Mouse (Mus musculus) CH12.LX (cell line): ENCODE measurements around the gene Slc25a45. TPM values are rescaled to one million over a fixed set of nuclear protein-coding genes. Genes with fewer than 3 reads are reported as not detected.

Source experiments
- DNase-seq: peaks from one replicate; pipeline ENCODE4 v3.0.0-alpha.2; 2013; ENCODE audit errors: extremely low read depth
- H3K27ac ChIP-seq: 2 replicates; pipeline ENCODE4 v1.5.1; 2012; ENCODE audit warnings: low read depth, mild to moderate bottlenecking, control low read depth, moderate library complexity; ENCODE audit not compliant: insufficient read depth
- H3K27me3 ChIP-seq: replicated peaks from 2 replicates; pipeline ENCODE3; 2012; ENCODE audit warnings: inconsistent platforms
- H3K36me3 ChIP-seq, 2 experiments: replicated peaks in 1 of 2; 2 replicates each; pipeline versions ENCODE3 to v1.6.1; 2012; ENCODE audit warnings: inconsistent platforms in 1 of 2, low read length in 1 of 2, mild to moderate bottlenecking in 1 of 2, mixed read lengths in 1 of 2, moderate library complexity in 1 of 2; ENCODE audit not compliant: control insufficient read depth in 1 of 2, insufficient read depth in 1 of 2
- H3K4me1 ChIP-seq, 2 experiments: 2 replicates each; pipeline ENCODE4 v1.6.1; 2012; ENCODE audit warnings: inconsistent platforms in 1 of 2, moderate library complexity in 1 of 2; ENCODE audit not compliant: insufficient read depth in 2 of 2, control insufficient read depth in 1 of 2
- H3K4me2 ChIP-seq: 2 replicates; pipeline ENCODE4 v1.6.1; 2012; ENCODE audit warnings: low read depth, mild to moderate bottlenecking, control low read depth; ENCODE audit not compliant: poor library complexity, insufficient read depth, severe bottlenecking
- H3K4me3 ChIP-seq, 3 experiments: fragments of 150-350 bp in 1 of 3; sonication (generic) in 1 of 3; replicated peaks in 1 of 3; 2 replicates each; pipeline versions ENCODE3 to v1.5.1; 2011 to 2012; ENCODE audit warnings: low read depth in 2 of 3, low read length in 2 of 3, mild to moderate bottlenecking in 2 of 3, moderate library complexity in 2 of 3, control low read depth in 1 of 3, improper control_type of control experiment in 1 of 3, inconsistent platforms in 1 of 3, mixed read lengths in 1 of 3; ENCODE audit not compliant: poor library complexity in 1 of 3
- H3K79me2 ChIP-seq: replicated peaks from 2 replicates; pipeline ENCODE4 v1.6.1; 2012; ENCODE audit warnings: mild to moderate bottlenecking, moderate library complexity; ENCODE audit not compliant: control insufficient read depth, poor library complexity, insufficient read depth, severe bottlenecking; ENCODE audit errors: extremely low read depth
- H3K9ac ChIP-seq: 2 replicates; pipeline ENCODE4 v1.6.1; 2012; ENCODE audit warnings: low read depth, mild to moderate bottlenecking, control low read depth, moderate library complexity; ENCODE audit not compliant: insufficient read depth
- H3K9me3 ChIP-seq: replicated peaks from 2 replicates; pipeline ENCODE3; 2012; ENCODE audit warnings: low read length, inconsistent platforms, mixed read lengths
- CHD1 ChIP-seq: IDR thresholded peaks from 2 replicates; pipeline ENCODE4 v1.6.1; 2012; ENCODE audit warnings: low read depth, low read length, improper control_type of control experiment, inconsistent platforms
- CTCF ChIP-seq, 2 experiments: IDR thresholded peaks in 1 of 2; conservative IDR thresholded peaks in 1 of 2; 2 replicates each; pipeline ENCODE4 v1.5.1; 2011 to 2012; ENCODE audit warnings: low read depth in 2 of 2, low read length in 2 of 2, improper control_type of control experiment in 1 of 2, inconsistent platforms in 1 of 2, mild to moderate bottlenecking in 1 of 2, moderate library complexity in 1 of 2
- IRF4 ChIP-seq: IDR thresholded peaks from 2 replicates; pipeline ENCODE4 v1.6.1; 2014; ENCODE audit warnings: low read depth, mild to moderate bottlenecking, inconsistent platforms, low read length, improper control_type of control experiment
- JUN ChIP-seq: IDR thresholded peaks from 2 replicates; pipeline ENCODE4 v1.6.1; 2011; ENCODE audit warnings: low read depth, mild to moderate bottlenecking, low read length, improper control_type of control experiment, moderate library complexity; ENCODE audit not compliant: insufficient read depth
- KAT2A ChIP-seq: IDR thresholded peaks from 2 replicates; pipeline ENCODE4 v1.6.1; 2012; ENCODE audit warnings: low read length, improper control_type of control experiment, inconsistent platforms; ENCODE audit not compliant: insufficient replicate concordance
- MAFK ChIP-seq: IDR thresholded peaks from 2 replicates; pipeline ENCODE4 v1.6.1; 2011; ENCODE audit warnings: low read length, improper control_type of control experiment; ENCODE audit not compliant: insufficient replicate concordance
- MEF2A ChIP-seq: IDR thresholded peaks from 2 replicates; pipeline ENCODE4 v1.6.1; 2014; ENCODE audit warnings: low read depth, mild to moderate bottlenecking, inconsistent platforms, low read length, improper control_type of control experiment, borderline replicate concordance
- POLR2AphosphoS2 ChIP-seq: IDR thresholded peaks from 2 replicates; pipeline ENCODE4 v1.6.1; 2011; ENCODE audit warnings: low read depth, low read length, improper control_type of control experiment
- dilution Hi-C: fragments of 300-500 bp; cut with MboI; formaldehyde crosslinking; loops from 2 replicates; pipeline ENCODE4 v1.14.3; 2020; ENCODE audit warnings: low sequenced_read_pairs; ENCODE audit not compliant: extremely low pct_unique_long_range_greater_than_20kb, extremely low pct_ligation_motif_present
- in situ Hi-C: fragments of 300-500 bp; cut with MboI; formaldehyde crosslinking; loops from 3 replicates; pipeline ENCODE4 v1.14.3; 2019; ENCODE audit warnings: low sequenced_read_pairs, low pct_ligation_motif_present, low pct_unique_long_range_greater_than_20kb, mixed read lengths
- polyA plus RNA-seq: library from polyadenylated mRNA; unstranded; fragments of >175 nt; gene quantifications from 2 replicates; pipeline ENCODE4 v1.2.1, GENCODE M21; 2012; ENCODE audit warnings: low read depth; ENCODE audit not compliant: insufficient read length
- total RNA-seq, 2 experiments: library from RNA; depleted of rRNA; stranded (reverse); fragments of 300-350 nt in 1 of 2; fragments of >200 nt in 1 of 2; gene quantifications; 2 replicates each; pipeline ENCODE4 v1.2.3; 2012 to 2014

Slc25a45 gene
- total and polyA plus RNA-seq, 3 experiments: 22.7 to 33.0 (median 23.1) TPM

DNA sequence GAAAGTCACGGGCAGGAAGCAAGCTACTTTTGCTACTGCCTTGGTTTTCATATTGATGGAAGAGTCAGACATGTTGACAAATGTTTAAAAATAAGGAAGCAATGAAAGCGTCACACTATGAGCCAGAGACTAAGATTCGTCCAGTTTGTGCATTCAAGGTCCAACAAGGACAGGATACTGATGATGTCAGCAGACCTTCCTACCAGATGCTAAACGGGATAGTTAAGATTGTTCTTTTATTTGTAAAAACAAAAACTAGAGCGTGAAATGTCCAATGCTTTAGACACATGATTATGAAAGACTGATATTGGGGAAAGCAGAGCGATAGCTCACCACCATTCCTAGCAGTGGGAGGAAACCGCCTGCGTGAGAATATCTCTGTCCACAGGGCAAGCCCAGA lies 40.0 kb upstream of the Slc25a45 start:
- TF ChIP-seq MAFK (0 out of 2 replicates have a peak, but pooled peaks have one; percentile 25), CHD1 (peak; percentile 25; the same call in 1 of the 2 replicates), JUN (no peak), KAT2A (no peak)
- Histone ChIP-seq H3K27me3 (no peaks in the 10 kb centered on the region), H3K27ac (no peak overlapping the region), H3K36me3 (peaks cover 0 to 22% of the 10 kb centered on the region in 2 experiments), H3K4me2 (no peak overlapping the region), H3K79me2 (peaks cover 19% of the 10 kb centered on the region), H3K9ac (peak overlapping the region; percentile 21; the same call in 1 of the 2 replicates), H3K4me1 (peaks cover 32 to 90% of the 10 kb centered on the region in 2 experiments), H3K9me3 (no peaks in the 10 kb centered on the region), H3K4me3 (no peak overlapping the region)
- no peak for DNase-seq
- in situ Hi-C loops: no loop called here
- dilution Hi-C loops: no loop called here

DNA sequence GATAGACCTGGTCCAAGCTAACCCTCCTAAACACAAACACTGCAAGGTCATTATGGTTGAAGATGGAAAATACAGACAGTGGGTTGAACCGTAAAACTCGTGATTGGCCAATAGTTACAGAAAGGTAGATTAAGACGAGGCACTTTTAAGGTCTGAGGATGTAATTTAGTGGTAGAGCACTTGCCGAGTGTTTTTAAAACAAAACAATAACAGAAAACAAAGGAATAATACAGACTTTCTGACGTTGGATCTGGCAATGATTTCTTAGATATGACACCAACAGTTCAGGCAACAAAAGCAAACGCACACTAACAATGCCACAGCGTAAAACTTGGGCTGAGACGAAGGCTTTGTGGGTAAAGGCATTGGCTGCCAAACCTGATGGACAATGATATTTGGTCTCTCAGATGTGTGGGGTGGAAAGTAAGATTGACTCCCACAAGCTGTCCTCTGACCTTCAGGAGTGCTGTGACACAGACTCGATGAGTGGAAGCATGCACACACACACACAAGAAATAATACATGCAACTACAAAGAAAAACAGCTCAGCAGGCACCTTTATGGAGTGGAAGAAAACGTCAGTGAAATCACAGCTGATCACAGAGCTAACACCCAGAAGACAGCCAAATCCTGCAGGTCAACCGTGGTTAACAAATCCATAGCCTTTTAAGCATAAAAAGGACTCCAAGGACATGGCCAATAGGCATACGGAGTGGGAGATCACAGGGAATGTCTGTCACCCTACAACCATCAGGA lies 39.3 kb upstream of the Slc25a45 start:
- dilution Hi-C loops: no loop called here
- in situ Hi-C loops: no loop called here
- Histone ChIP-seq H3K79me2 (peaks cover 26% of the 10 kb centered on the region), H3K9ac (0 out of 2 replicates have a peak overlapping the region, but pooled peaks have one; percentile 21), H3K27ac (peak overlapping the region; percentile 33; the same call in 1 of the 2 replicates), H3K27me3 (no peaks in the 10 kb centered on the region), H3K36me3 (peaks cover 1 to 24% of the 10 kb centered on the region in 2 experiments), H3K4me1 (peaks cover 32 to 87% of the 10 kb centered on the region in 2 experiments), H3K4me3 (peak overlapping the region in 1 of 3 experiments; percentile 25), H3K9me3 (no peaks in the 10 kb centered on the region), H3K4me2 (peak overlapping the region; percentile 0; the same call in 1 of the 2 replicates)
- TF ChIP-seq CHD1 (peak; percentile 18; the same call in 1 of the 2 replicates), CTCF (conservative IDR thresholded peaks at IDR 0.05 in 1 of 2, IDR thresholded peaks at IDR 0.05 in 1 of 2; ENCODE audit: low read depth in 2 of 2, low read length in 2 of 2) (no peak), IRF4 (no peak)
- no peak for DNase-seq

- dilution Hi-C loops (no loop called here), in situ Hi-C loops (no loop called here)
- DNase-seq: no peak
- TF ChIP-seq POLR2AphosphoS2 (peak; percentile 15; the same call in 1 of the 2 replicates), MEF2A (no peak)
- Histone ChIP-seq H3K4me2 (peak overlapping the region; percentile 0; the same call in 1 of the 2 replicates), H3K36me3 (peaks cover 6 to 29% of the 10 kb centered on the region in 2 experiments), H3K4me3 (peak overlapping the region in 1 of 3 experiments; percentile 25), H3K9ac (no peak overlapping the region), H3K27ac (no peak overlapping the region; the same call in 1 of the 2 replicates), H3K27me3 (no peaks in the 10 kb centered on the region), H3K79me2 (peaks cover 31% of the 10 kb centered on the region), H3K4me1 (peaks cover 29 to 82% of the 10 kb centered on the region in 2 experiments), H3K9me3 (no peaks in the 10 kb centered on the region)
These were observed 38.8 kb upstream of the Slc25a45 start for GRCm38 (mm10) chr19:5838892-5839165.
